Mouse (Mus musculus): ENCODE measurements around the gene Fbxo44.

- TF ChIP-seq CTCF (IDR thresholded peaks at IDR 0.05; ENCODE audit: low read depth) (no peak), EP300 (IDR thresholded peaks at IDR 0.05; ENCODE audit: low read depth) (no peak)
Observed at GRCm38 (mm10) chr4:148182363-148182762, 22.1 kb upstream of the Fbxo44 start.
